Mouse (Mus musculus) neural tube, embryonic 12.5 days (tissue): ENCODE data around the gene Dab2. TPM values are rescaled to one million over a fixed set of nuclear protein-coding genes. Genes with fewer than 3 reads are reported as not detected.

ENCODE experiments used
- ATAC-seq: fragments of 200-750 bp; cut with Nextera tagmentation; 2 replicates; pipeline ENCODE4 v1.8.0; 2017; ENCODE audit warnings: low read depth, mild to moderate bottlenecking, moderate TSS enrichment, moderate library complexity; ENCODE audit not compliant: low FRiP score
- H3K27ac ChIP-seq: fragments of 300-500 bp; sonication (generic); 2 replicates; pipeline ENCODE4 v1.5.1; 2016
- H3K27me3 ChIP-seq: fragments of 300-500 bp; sonication (generic); replicated peaks from 2 replicates; pipeline ENCODE4 v1.6.1; 2016; ENCODE audit warnings: mild to moderate bottlenecking
- H3K36me3 ChIP-seq: fragments of 300-500 bp; sonication (generic); 2 replicates; pipeline ENCODE4 v1.6.1; 2016; ENCODE audit warnings: mild to moderate bottlenecking
- H3K4me1 ChIP-seq: fragments of 300-500 bp; sonication (generic); 2 replicates; pipeline ENCODE4 v1.6.1; 2016
- H3K4me2 ChIP-seq: fragments of 300-500 bp; sonication (generic); replicated peaks from 2 replicates; pipeline ENCODE4 v1.6.1; 2016; ENCODE audit warnings: mild to moderate bottlenecking
- H3K4me3 ChIP-seq: fragments of 300-500 bp; sonication (generic); 2 replicates; pipeline ENCODE4 v1.5.1; 2016
- H3K9ac ChIP-seq: fragments of 300-500 bp; sonication (generic); 2 replicates; pipeline ENCODE4 v1.6.1; 2016; ENCODE audit warnings: mild to moderate bottlenecking
- H3K9me3 ChIP-seq: fragments of 300-500 bp; sonication (generic); 2 replicates; pipeline ENCODE4 v1.6.1; 2016; ENCODE audit warnings: mild to moderate bottlenecking
- WGBS: fragments of 180-500 bp; shearing (Covaris S2); methylation state at CpG from one replicate; pipeline ENCODE4 v1.1.7; 2016; 5-methylcytosine and 5-hydroxymethylcytosine counted together
- polyA plus RNA-seq: library from polyadenylated mRNA; unstranded; fragments of >200 nt; fragmentation: Nextera tagmentation; extraction: Ambion mirVana; gene quantifications from 2 replicates; pipeline ENCODE4 v1.2.1, GENCODE M21; 2016

The Dab2 gene
- polyA plus RNA-seq, 1 experiment from 2014 or later = 46.9 TPM

GRCm38 (mm10) chr15:6302219-6302618 is 2.6 kb downstream of the Dab2 start:
- Histone ChIP-seq H3K27me3 (no peaks in the 10 kb centered on the region), H3K9ac (no peak overlapping the region), H3K9me3 (no peaks in the 10 kb centered on the region), H3K36me3 (no peaks in the 10 kb centered on the region), H3K27ac (no peak overlapping the region), H3K4me3 (no peak overlapping the region), H3K4me1 (no peaks in the 10 kb centered on the region), H3K4me2 (no peak overlapping the region)
- WGBS = 88% methylated on average over 4 of the region's 4 CpGs
- no peak for ATAC-seq

- H3K36me3 ChIP-seq = no peaks in the 10 kb centered on the region
- H3K9ac ChIP-seq = no peak overlapping the region
- H3K4me2 ChIP-seq = no peak overlapping the region
- H3K27me3 ChIP-seq = no peaks in the 10 kb centered on the region
- no peaks in the 10 kb centered on the region for H3K9me3 ChIP-seq
- no peak overlapping the region for H3K4me3 ChIP-seq
- no peak for ATAC-seq
- no peaks in the 10 kb centered on the region for H3K4me1 ChIP-seq
- H3K27ac ChIP-seq = no peak overlapping the region
- WGBS = 84% methylated on average over 2 of the region's 2 CpGs
Measured at GRCm38 (mm10) chr15:6303822-6304221, 4.2 kb downstream of the Dab2 start.

- no peaks in the 10 kb centered on the region for H3K4me1 ChIP-seq
- H3K9ac ChIP-seq = no peak overlapping the region
- no peak overlapping the region for H3K27ac ChIP-seq
- 87% methylated on average over 3 of the region's 3 CpGs for WGBS
- H3K4me2 ChIP-seq = no peak overlapping the region
- no peak for ATAC-seq
- H3K36me3 ChIP-seq = no peaks in the 10 kb centered on the region
- H3K9me3 ChIP-seq = no peaks in the 10 kb centered on the region
- no peak overlapping the region for H3K4me3 ChIP-seq
- H3K27me3 ChIP-seq = no peaks in the 10 kb centered on the region
Measured at GRCm38 (mm10) chr15:6309633-6310032, 10.0 kb downstream of the Dab2 start.

- H3K9me3 ChIP-seq = no peaks in the 10 kb centered on the region
- no peak overlapping the region for H3K27ac ChIP-seq
- WGBS = 73% methylated on average over 4 of the region's 4 CpGs
Measured at GRCm38 (mm10) chr15:6310417-6310816, 10.8 kb downstream of the Dab2 start.

GRCm38 (mm10) chr15:6312396-6312795 is 12.8 kb downstream of the Dab2 start:
- no peaks in the 10 kb centered on the region for H3K4me1 ChIP-seq
- H3K36me3 ChIP-seq = no peaks in the 10 kb centered on the region
- H3K9me3 ChIP-seq = no peaks in the 10 kb centered on the region
- no peaks in the 10 kb centered on the region for H3K27me3 ChIP-seq
- no peak for ATAC-seq
- no peak overlapping the region for H3K4me3 ChIP-seq
- no peak overlapping the region for H3K9ac ChIP-seq
- no peak overlapping the region for H3K4me2 ChIP-seq
- WGBS = 91% methylated on average over 3 of the region's 3 CpGs
- H3K27ac ChIP-seq = no peak overlapping the region

More at GRCm38 (mm10) chr15:6310417-6310816, 10.8 kb downstream of the Dab2 start:
- Histone ChIP-seq H3K36me3 (no peaks in the 10 kb centered on the region), H3K4me2 (no peak overlapping the region), H3K4me3 (no peak overlapping the region), H3K27me3 (no peaks in the 10 kb centered on the region), H3K4me1 (no peaks in the 10 kb centered on the region), H3K9ac (no peak overlapping the region)
- ATAC-seq = no peak

GRCm38 (mm10) chr15:6319352-6319751 is 19.8 kb downstream of the Dab2 start:
- 88% methylated on average over 6 of the region's 6 CpGs for WGBS
- Histone ChIP-seq H3K9me3 (no peaks in the 10 kb centered on the region), H3K9ac (no peak overlapping the region), H3K4me2 (no peak overlapping the region), H3K4me1 (no peaks in the 10 kb centered on the region), H3K36me3 (no peaks in the 10 kb centered on the region), H3K4me3 (no peak overlapping the region), H3K27me3 (no peaks in the 10 kb centered on the region), H3K27ac (no peak overlapping the region)
- ATAC-seq = no peak

GRCm38 (mm10) chr15:6320501-6320900 is 20.9 kb downstream of the Dab2 start:
- H3K27ac ChIP-seq = no peak overlapping the region
- no peak overlapping the region for H3K4me3 ChIP-seq
- H3K36me3 ChIP-seq = no peaks in the 10 kb centered on the region
- WGBS = 63% methylated on average over 5 of the region's 5 CpGs
- no peaks in the 10 kb centered on the region for H3K4me1 ChIP-seq
- H3K9me3 ChIP-seq = no peaks in the 10 kb centered on the region
- H3K27me3 ChIP-seq = no peaks in the 10 kb centered on the region
- no peak overlapping the region for H3K9ac ChIP-seq
- H3K4me2 ChIP-seq = no peak overlapping the region
- no peak for ATAC-seq

GRCm38 (mm10) chr15:6321263-6321662 is 21.7 kb downstream of the Dab2 start:
- ATAC-seq = no peak
- Histone ChIP-seq H3K9ac (no peak overlapping the region), H3K4me1 (no peaks in the 10 kb centered on the region), H3K36me3 (no peaks in the 10 kb centered on the region), H3K27ac (no peak overlapping the region), H3K4me2 (no peak overlapping the region), H3K4me3 (no peak overlapping the region), H3K9me3 (no peaks in the 10 kb centered on the region), H3K27me3 (no peaks in the 10 kb centered on the region)
- WGBS = 80% methylated on average over 4 of the region's 4 CpGs

GRCm38 (mm10) chr15:6322311-6322710 is 22.7 kb downstream of the Dab2 start:
- Histone ChIP-seq H3K9ac (no peak overlapping the region), H3K27me3 (no peaks in the 10 kb centered on the region), H3K4me2 (no peak overlapping the region), H3K4me3 (no peak overlapping the region), H3K9me3 (no peaks in the 10 kb centered on the region), H3K36me3 (no peaks in the 10 kb centered on the region), H3K27ac (no peak overlapping the region), H3K4me1 (no peaks in the 10 kb centered on the region)
- 54% methylated on average over 5 of the region's 5 CpGs for WGBS
- no peak for ATAC-seq

- ATAC-seq = no peak
- H3K4me3 ChIP-seq = no peak overlapping the region
- H3K27me3 ChIP-seq = no peaks in the 10 kb centered on the region
- H3K4me1 ChIP-seq = no peaks in the 10 kb centered on the region
- H3K9me3 ChIP-seq = no peaks in the 10 kb centered on the region
- no peak overlapping the region for H3K27ac ChIP-seq
- no peak overlapping the region for H3K9ac ChIP-seq
- no peaks in the 10 kb centered on the region for H3K36me3 ChIP-seq
- no peak overlapping the region for H3K4me2 ChIP-seq
- WGBS = 65% methylated on average over 7 of the region's 7 CpGs
Measured at GRCm38 (mm10) chr15:6323577-6323976, 24.0 kb downstream of the Dab2 start.

GRCm38 (mm10) chr15:6325443-6325842 is 25.9 kb downstream of the Dab2 start:
- Histone ChIP-seq H3K4me1 (no peaks in the 10 kb centered on the region), H3K4me2 (no peak overlapping the region), H3K27me3 (no peaks in the 10 kb centered on the region), H3K9me3 (no peaks in the 10 kb centered on the region), H3K9ac (no peak overlapping the region), H3K36me3 (no peaks in the 10 kb centered on the region), H3K27ac (no peak overlapping the region), H3K4me3 (no peak overlapping the region)
- no peak for ATAC-seq
- whole genome bisulfite sequencing = 89% methylated on average over 4 of the region's 4 CpGs

GRCm38 (mm10) chr15:6326011-6326410 is 26.4 kb downstream of the Dab2 start:
- WGBS = 84% methylated on average over 4 of the region's 4 CpGs
- ATAC-seq = no peak
- no peaks in the 10 kb centered on the region for H3K36me3 ChIP-seq
- H3K9me3 ChIP-seq = no peaks in the 10 kb centered on the region
- no peaks in the 10 kb centered on the region for H3K27me3 ChIP-seq
- H3K4me3 ChIP-seq = no peak overlapping the region
- no peaks in the 10 kb centered on the region for H3K4me1 ChIP-seq
- no peak overlapping the region for H3K27ac ChIP-seq
- H3K9ac ChIP-seq = no peak overlapping the region
- H3K4me2 ChIP-seq = no peak overlapping the region

GRCm38 (mm10) chr15:6331380-6331779 is 31.8 kb downstream of the Dab2 start:
- Histone ChIP-seq H3K4me2 (no peak overlapping the region), H3K9ac (no peak overlapping the region), H3K27me3 (no peaks in the 10 kb centered on the region), H3K4me3 (no peak overlapping the region), H3K27ac (no peak overlapping the region), H3K36me3 (no peaks in the 10 kb centered on the region), H3K9me3 (no peaks in the 10 kb centered on the region), H3K4me1 (no peaks in the 10 kb centered on the region)
- ATAC-seq = no peak
- WGBS = 78% methylated on average over 2 of the region's 2 CpGs
